Mouse (Mus musculus): ENCODE measurements around the gene Cacna1g. TPM values are rescaled to one million over a fixed set of nuclear protein-coding genes. Genes with fewer than 3 reads are reported as not detected.

Gene Cacna1g
- polyA plus RNA-seq, 1 experiment from 2014 or later = 79.1 TPM

DNA sequence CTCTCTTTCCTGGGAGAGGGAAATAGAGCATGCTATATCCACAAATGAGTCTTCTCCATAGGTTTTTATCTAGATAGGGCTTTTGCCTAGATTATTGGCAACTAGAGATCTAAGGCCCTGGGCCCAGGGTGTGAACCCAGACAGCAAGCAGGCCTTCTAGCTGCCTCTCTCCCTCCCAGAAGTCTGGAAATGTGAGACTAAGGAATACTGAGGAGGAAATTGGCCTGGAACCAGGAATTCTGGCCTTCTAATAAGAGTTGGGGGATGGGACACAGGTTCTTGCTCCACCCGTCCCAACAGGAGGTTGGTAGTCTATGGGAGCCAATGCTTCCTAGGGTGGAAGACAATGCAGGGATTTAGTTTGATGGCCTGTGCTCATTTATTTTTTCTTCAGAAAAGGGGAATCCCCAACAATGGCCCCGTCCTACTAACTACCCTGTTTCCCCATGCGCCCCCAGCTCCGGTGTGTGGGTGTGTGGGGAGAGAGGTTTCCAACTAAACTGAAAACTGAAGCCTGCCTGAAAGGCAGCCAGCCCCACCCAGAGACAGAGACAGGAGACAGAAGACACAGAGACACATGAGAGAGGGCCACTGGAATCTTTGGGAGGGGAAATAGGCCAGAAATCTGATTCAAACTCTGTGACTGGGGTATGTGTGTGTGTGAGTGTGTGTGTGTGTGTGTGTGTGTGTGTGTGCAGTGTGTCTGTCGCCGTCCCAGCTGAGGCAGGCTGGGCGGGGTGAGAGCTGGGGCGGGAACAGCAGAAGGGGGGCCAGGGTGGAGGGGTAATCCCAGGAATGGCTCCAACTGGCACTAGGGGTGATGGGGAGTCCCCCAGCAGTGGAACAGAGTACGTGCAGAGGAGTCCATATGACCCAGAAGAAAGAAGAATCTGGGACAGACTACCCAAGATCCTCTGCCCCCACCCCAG is 4.6 kb downstream of the Cacna1g start:
- no peak for TF ChIP-seq CTCF (IDR thresholded peaks at IDR 0.05)
- ATAC-seq (no peak), DNase-seq (ENCODE audit: low read depth, low spot score) (no peak)
- in situ Hi-C loops (cut with MboI; ENCODE audit: low pct_unique_long_range_greater_than_20kb) = no loop called here
- H3K27me3 ChIP-seq = no peaks in the 10 kb centered on the region
- POLR2A ChIA-PET = no interaction called here
- CTCF ChIA-PET = no interaction called here

GRCm38 (mm10) chr11:94468582-94469064 is 5.4 kb downstream of the Cacna1g start:
- in situ Hi-C loops (cut with MboI; ENCODE audit: low pct_unique_long_range_greater_than_20kb) = no loop called here
- POLR2A ChIA-PET = no interaction called here
- H3K27me3 ChIP-seq = no peaks in the 10 kb centered on the region
- TF ChIP-seq CTCF (IDR thresholded peaks at IDR 0.05) = no peak
- no peak for DNase-seq (ENCODE audit: low read depth, low spot score)
- no peak for ATAC-seq
- CTCF ChIA-PET = no interaction called here

GRCm38 (mm10) chr11:94466333-94466855 is 7.6 kb downstream of the Cacna1g start:
- ChIA-PET CTCF (interaction anchor here (1.5 kb wide), 1 partner anchor 20 kb away, joined by 4 read pairs; the partner anchor contains the start of gene Spata20), POLR2A (no interaction called here)
- H3K27me3 ChIP-seq = no peaks in the 10 kb centered on the region
- DNase-seq (ENCODE audit: low read depth, low spot score) (no peak), ATAC-seq (no peak)
- no peak for TF ChIP-seq CTCF (IDR thresholded peaks at IDR 0.05)
- in situ Hi-C loops (cut with MboI; ENCODE audit: low pct_unique_long_range_greater_than_20kb) = no loop called here

GRCm38 (mm10) chr11:94464170-94464569 is 9.8 kb downstream of the Cacna1g start:
- no peaks in the 10 kb centered on the region for H3K27me3 ChIP-seq
- DNase-seq (ENCODE audit: low read depth, low spot score) = no peak
- ATAC-seq = no peak
- CTCF ChIA-PET = no interaction called here
- POLR2A ChIA-PET = interaction anchor here (0.9 to 1.6 kb wide), 2 partner anchors 10 to 11 kb away, joined by 5 to 6 read pairs; partner anchors contain the start of gene Cacna1g
- in situ Hi-C loops (cut with MboI; ENCODE audit: low pct_unique_long_range_greater_than_20kb) = no loop called here
- TF ChIP-seq CTCF (IDR thresholded peaks at IDR 0.05) = no peak

GRCm38 (mm10) chr11:94461856-94462255 is 12.1 kb downstream of the Cacna1g start:
- DNase-seq (ENCODE audit: low read depth, low spot score) (no peak), ATAC-seq (no peak)
- no peak for TF ChIP-seq CTCF (IDR thresholded peaks at IDR 0.05)
- ChIA-PET POLR2A (interaction anchor here (0.8 kb wide), 1 partner anchor 89 kb away, joined by 3 read pairs; no protein-coding TSS in a partner anchor), CTCF (no interaction called here)
- no peaks in the 10 kb centered on the region for H3K27me3 ChIP-seq
- in situ Hi-C loops (cut with MboI; ENCODE audit: low pct_unique_long_range_greater_than_20kb) = no loop called here

GRCm38 (mm10) chr11:94457001-94457400 is 17.0 kb downstream of the Cacna1g start:
- ATAC-seq (no peak), DNase-seq (ENCODE audit: low read depth, low spot score) (no peak)
- ChIA-PET POLR2A (no interaction called here), CTCF (no interaction called here)
- no peaks in the 10 kb centered on the region for H3K27me3 ChIP-seq
- TF ChIP-seq CTCF (IDR thresholded peaks at IDR 0.05) = no peak
- in situ Hi-C loops (cut with MboI; ENCODE audit: low pct_unique_long_range_greater_than_20kb) = no loop called here

DNA sequence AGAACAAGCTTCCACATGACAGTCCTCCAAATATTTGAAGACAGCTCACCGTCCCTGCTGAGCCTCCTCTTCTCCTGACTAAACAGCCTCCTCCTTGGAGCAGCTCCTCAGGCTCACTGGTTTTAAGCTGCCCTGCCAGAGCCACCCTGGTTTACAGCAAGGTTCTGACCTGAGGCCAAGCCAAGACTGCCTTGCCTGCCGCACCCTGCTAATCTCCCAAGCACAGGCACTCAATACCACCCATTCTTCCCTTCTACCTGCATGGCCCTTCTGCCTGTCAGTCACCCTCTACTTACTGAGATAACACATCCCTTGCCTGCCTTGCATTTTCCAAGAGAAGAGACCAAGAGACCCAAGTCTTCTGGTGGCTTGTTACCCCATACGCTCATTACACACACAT is 17.7 kb downstream of the Cacna1g start:
- in situ Hi-C loops (cut with MboI; ENCODE audit: low pct_unique_long_range_greater_than_20kb) = no loop called here
- POLR2A ChIA-PET = interaction anchor here (1.1 kb wide), 1 partner anchor 17 kb away, joined by 4 read pairs; the partner anchor contains the start of gene Cacna1g
- H3K27me3 ChIP-seq = no peaks in the 10 kb centered on the region
- no peak for TF ChIP-seq CTCF (IDR thresholded peaks at IDR 0.05)
- DNase-seq (ENCODE audit: low read depth, low spot score) = no peak
- no peak for ATAC-seq
- CTCF ChIA-PET = interaction anchor here (1.4 kb wide), 1 partner anchor 51 kb away, joined by 3 read pairs; no protein-coding TSS in a partner anchor

DNA sequence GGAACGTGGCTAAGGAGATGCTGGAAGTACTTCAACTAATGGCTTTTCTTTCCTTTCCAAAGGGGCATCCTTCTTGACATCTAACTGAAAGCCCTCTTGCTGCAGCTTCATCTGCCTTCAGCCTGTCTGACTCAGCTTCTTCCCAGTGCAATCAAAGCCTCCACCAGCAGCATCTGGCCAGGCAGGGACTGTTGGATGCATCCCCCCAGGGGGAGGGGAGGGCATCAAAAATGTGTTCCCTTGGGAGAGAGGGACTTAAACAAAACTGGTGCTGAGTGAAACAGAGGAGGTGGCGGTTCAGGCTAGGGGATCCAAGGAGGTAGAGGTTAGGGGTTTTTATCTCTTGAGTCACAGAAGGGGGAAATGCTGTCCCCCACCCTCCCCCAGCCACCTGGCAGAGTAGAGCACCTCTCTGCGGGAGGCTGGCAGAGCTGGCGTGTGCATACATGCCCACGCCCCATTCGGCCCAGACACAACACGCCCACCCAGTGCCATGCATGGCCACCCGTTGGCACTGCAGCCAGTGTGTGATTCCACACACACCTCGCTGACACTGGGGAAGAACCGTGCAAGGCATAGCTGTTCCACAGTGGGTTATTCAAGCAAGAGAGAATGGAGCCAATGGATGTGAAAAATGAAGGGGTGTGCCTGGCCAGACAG is 18.7 kb downstream of the Cacna1g start:
- ChIA-PET CTCF (interaction anchor here (0.7 to 1.4 kb wide), 2 partner anchors 14 to 49 kb away, joined by 3 read pairs; no protein-coding TSS in a partner anchor), POLR2A (interaction anchor here (0.6 to 1.5 kb wide), 3 partner anchors 17 to 18 kb away, joined by 3 to 4 read pairs (median 3); partner anchors contain the start of gene Cacna1g)
- no peak for ATAC-seq
- no peak for TF ChIP-seq CTCF (IDR thresholded peaks at IDR 0.05)
- DNase-seq (ENCODE audit: low read depth, low spot score) = no peak
- in situ Hi-C loops (cut with MboI; ENCODE audit: low pct_unique_long_range_greater_than_20kb) = no loop called here
- no peaks in the 10 kb centered on the region for H3K27me3 ChIP-seq

DNA sequence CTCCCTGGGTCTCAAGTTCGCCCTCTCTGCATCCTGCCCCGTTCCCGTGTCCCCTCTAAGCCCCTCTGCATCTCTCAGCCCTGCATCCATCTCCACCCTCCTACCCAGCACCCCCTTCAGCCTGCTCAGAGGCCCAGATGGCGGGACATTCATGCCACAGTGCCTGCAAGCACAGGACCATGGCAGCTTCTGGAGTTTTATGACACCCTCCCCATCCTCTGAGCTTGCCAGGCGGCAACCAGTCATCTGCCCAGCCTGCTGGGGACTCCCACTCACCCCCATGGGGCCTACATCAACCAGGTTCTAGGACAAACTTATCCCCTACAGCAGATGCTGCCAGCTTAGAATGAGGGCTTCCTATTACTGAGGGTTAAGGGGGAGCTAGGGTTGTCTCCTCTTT is 19.2 kb downstream of the Cacna1g start:
- ChIA-PET CTCF (interaction anchor here (1.4 kb wide), 1 partner anchor 49 kb away, joined by 3 read pairs; no protein-coding TSS in a partner anchor), POLR2A (interaction anchor here (0.6 to 1.5 kb wide), 2 partner anchors 17 to 18 kb away, joined by 3 read pairs; no protein-coding TSS in a partner anchor)
- ATAC-seq (no peak), DNase-seq (ENCODE audit: low read depth, low spot score) (no peak)
- no peaks in the 10 kb centered on the region for H3K27me3 ChIP-seq
- in situ Hi-C loops (cut with MboI; ENCODE audit: low pct_unique_long_range_greater_than_20kb) = no loop called here
- no peak for TF ChIP-seq CTCF (IDR thresholded peaks at IDR 0.05)

DNA sequence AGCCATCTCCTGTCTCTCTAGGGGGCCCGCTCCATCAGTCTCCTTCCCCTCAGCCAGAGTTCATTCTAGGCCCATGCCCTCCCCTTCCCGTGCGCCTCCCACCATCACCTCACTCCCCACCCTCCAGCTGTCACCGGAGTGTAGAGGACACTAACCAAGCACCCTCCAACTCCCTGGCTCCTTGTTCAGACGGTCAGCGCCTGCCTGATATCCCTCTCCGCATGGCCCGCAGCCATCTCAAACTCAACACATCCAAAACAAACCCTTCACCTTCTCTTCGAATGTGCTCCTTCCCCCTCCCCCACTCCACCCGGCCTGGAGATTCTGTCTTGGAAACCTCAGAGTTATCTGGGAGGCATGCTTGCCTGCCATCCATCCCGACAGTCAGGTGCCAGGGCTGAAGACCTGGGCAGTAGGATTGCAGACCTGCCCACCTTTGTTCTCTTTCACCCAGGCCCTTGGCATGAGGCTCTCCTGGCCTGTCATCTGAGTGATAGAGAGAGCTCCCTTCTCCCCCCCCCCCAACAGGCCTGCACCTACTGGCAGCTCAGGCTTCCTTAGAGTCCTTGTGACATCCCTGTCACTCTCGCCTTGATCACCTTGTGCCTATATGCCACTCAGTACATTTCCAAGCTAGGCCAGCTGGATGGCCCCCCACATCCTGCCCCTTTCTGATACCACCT is 22.8 kb downstream of the Cacna1g start:
- ChIA-PET CTCF (no interaction called here), POLR2A (no interaction called here)
- ATAC-seq = no peak
- in situ Hi-C loops (cut with MboI; ENCODE audit: low pct_unique_long_range_greater_than_20kb) = no loop called here
- no peak for TF ChIP-seq CTCF (IDR thresholded peaks at IDR 0.05)
- DNase-seq (ENCODE audit: low read depth, low spot score) = no peak
- no peaks in the 10 kb centered on the region for H3K27me3 ChIP-seq
